Mouse (Mus musculus): ENCODE results near the gene Xpo4.
"Not testable (repeated sequence)": the region's sequence is repeated elsewhere in the genome, so short reads cannot be mapped to it uniquely, and the experiment has no call there.

The Xpo4 gene

GRCm38 (mm10) chr14:57664822-57665627 lies at the start of gene Xpo4:
Xpo4 (minus strand) TSS chr14:57665430.
- peak; percentile 76 for DNase-seq

- DNase-seq = no peak
Observed at GRCm38 (mm10) chr14:57712884-57713283, 47.7 kb upstream of the Xpo4 start.

- no peak for DNase-seq
Observed at GRCm38 (mm10) chr14:57711059-57711458, 45.8 kb upstream of the Xpo4 start.

- peak; percentile 47 for DNase-seq
Observed at GRCm38 (mm10) chr14:57709171-57709570, 43.9 kb upstream of the Xpo4 start.

- no peak for DNase-seq
Observed at GRCm38 (mm10) chr14:57708580-57708979, 43.4 kb upstream of the Xpo4 start.

GRCm38 (mm10) chr14:57707100-57707893 lies 42.1 kb upstream of the Xpo4 start:
- DNase-seq = no peak

GRCm38 (mm10) chr14:57706760-57707099 lies 41.5 kb upstream of the Xpo4 start:
- DNase-seq = no peak

GRCm38 (mm10) chr14:57705759-57706158 lies 40.5 kb upstream of the Xpo4 start:
- DNase-seq = no peak

- DNase-seq = no peak
Observed at GRCm38 (mm10) chr14:57705075-57705474, 39.8 kb upstream of the Xpo4 start.

- DNase-seq = no peak
Observed at GRCm38 (mm10) chr14:57701915-57702477, 36.8 kb upstream of the Xpo4 start.

GRCm38 (mm10) chr14:57699461-57699970 lies 34.3 kb upstream of the Xpo4 start:
- DNase-seq = no peak

GRCm38 (mm10) chr14:57699016-57699415 lies 33.8 kb upstream of the Xpo4 start:
- DNase-seq = no peak

GRCm38 (mm10) chr14:57696066-57696465 lies 30.8 kb upstream of the Xpo4 start:
- no peak for DNase-seq

- DNase-seq = no peak
Observed at GRCm38 (mm10) chr14:57695550-57695949, 30.3 kb upstream of the Xpo4 start.

GRCm38 (mm10) chr14:57694246-57694645 lies 29.0 kb upstream of the Xpo4 start:
- DNase-seq = no peak

- DNase-seq = no peak
Observed at GRCm38 (mm10) chr14:57692517-57693130, 27.4 kb upstream of the Xpo4 start.

- no peak for DNase-seq
Observed at GRCm38 (mm10) chr14:57691316-57691715, 26.1 kb upstream of the Xpo4 start.

GRCm38 (mm10) chr14:57690681-57691080 lies 25.5 kb upstream of the Xpo4 start:
- no peak for DNase-seq

GRCm38 (mm10) chr14:57688066-57688465 lies 22.8 kb upstream of the Xpo4 start:
- not testable (repeated sequence) for DNase-seq

GRCm38 (mm10) chr14:57687441-57687840 lies 22.2 kb upstream of the Xpo4 start:
- no peak for DNase-seq

GRCm38 (mm10) chr14:57686647-57687046 lies 21.4 kb upstream of the Xpo4 start:
- no peak for DNase-seq

GRCm38 (mm10) chr14:57684579-57684978 lies 19.3 kb upstream of the Xpo4 start:
- peak; percentile 56 for DNase-seq

- DNase-seq = no peak
Observed at GRCm38 (mm10) chr14:57682751-57683150, 17.5 kb upstream of the Xpo4 start.
